Mouse (Mus musculus): ENCODE data around the gene Nfkbid.

- TF ChIP-seq EP300 (IDR thresholded peaks at IDR 0.05) (no peak), CTCF (IDR thresholded peaks at IDR 0.05) (no peak)
Measured at GRCm38 (mm10) chr7:30444971-30445751, 23.6 kb downstream of the Nfkbid start, which contains the start of gene Aplp1.
